Mouse (Mus musculus) adrenal gland, adult 2 months (tissue): ENCODE data around the gene Myo1b. TPM values are rescaled to one million over a fixed set of nuclear protein-coding genes. Genes with fewer than 3 reads are reported as not detected.

Experiments
- DNase-seq: peaks from one replicate; pipeline ENCODE4 v3.0.0; 2021
- polyA plus RNA-seq: library from polyadenylated mRNA; depleted of rRNA; stranded (reverse); fragments of >200 nt; gene quantifications from 2 replicates; pipeline ENCODE4 v1.2.3, GENCODE M21; 2012; rRNA removed
- total RNA-seq, 2 experiments: library from RNA; stranded (reverse); gene quantifications; 2 replicates each; pipeline ENCODE4 v1.2.3; 2021

The Myo1b gene
- total and polyA plus RNA-seq, 3 experiments: 11.3 to 50.4 (median 43.8) TPM

DNA sequence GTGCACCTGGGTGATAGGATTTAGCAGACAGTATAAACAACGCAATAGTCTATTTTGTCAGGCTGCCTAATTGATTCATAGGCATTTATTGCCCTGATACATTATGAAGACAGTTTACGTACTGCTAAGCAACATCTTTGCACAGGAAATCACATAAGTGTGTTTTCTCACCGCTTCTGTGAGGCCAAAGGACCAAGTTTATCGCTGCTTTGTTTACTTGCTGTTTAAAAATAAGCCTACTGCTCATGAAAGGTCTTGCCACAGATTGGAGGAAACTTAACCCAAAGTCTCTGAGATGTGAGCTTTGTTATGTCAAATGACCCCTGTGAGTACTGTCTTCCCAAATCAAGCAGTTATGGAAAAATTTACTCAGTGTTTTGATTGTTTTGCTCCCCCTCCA is 187.1 kb downstream of the Myo1b start:
- no peak for DNase-seq

DNA sequence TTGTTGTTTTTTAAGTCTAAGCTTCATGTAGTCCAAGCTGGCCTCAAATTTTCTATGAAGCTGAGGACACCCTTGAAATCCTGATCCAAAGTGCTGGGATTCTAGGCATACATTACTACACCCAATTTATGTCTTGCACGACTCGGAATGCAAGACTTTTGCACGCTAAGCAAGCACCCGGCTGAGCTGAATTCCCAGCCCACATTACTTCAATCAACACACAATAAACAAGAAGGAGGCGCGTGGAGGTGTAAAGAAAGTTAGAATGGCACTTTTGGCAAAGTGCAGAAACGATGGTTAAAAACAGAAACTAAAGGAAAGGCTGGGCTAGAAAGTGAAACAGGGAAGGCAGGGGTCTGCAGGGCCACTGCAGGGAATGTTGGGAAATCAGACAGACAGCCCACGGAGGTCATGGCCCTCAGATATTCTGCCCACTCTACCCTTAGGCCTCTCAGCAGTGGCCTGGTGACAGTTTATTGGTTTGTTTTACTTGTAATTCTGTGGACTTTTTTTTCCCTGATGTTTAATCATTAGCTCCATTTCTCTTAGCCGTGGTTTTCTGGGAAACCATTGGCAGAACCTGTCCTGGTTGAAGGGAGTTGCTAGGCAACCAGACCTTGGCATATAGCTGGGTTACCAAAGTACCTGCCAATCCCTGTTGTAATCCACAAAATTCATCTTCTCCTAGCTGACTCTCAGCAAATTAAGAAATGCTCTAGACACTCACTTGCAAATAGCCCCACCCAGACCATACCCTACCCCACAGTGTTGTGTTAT is 195.8 kb downstream of the Myo1b start:
- peak; percentile 84 for DNase-seq

DNA sequence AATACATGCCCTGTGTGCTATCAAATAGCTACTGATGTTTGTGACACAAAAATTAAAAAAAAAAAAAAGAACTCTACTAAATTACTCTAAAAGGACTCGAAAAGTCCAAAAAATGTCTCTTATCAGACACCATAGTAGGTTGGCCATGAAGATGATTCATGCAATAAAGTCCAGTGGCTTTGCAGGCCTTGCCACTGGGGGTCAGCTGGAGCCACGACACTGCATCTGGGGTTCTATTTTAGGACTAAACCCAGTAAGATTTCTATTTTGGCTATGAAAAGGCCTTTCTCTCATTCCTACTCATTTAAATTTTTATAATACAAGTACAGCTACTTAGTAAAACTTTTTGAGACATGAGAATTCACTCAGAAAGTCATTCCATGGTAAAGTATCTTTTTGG is 205.0 kb downstream of the Myo1b start:
- DNase-seq: peak; percentile 35

DNA sequence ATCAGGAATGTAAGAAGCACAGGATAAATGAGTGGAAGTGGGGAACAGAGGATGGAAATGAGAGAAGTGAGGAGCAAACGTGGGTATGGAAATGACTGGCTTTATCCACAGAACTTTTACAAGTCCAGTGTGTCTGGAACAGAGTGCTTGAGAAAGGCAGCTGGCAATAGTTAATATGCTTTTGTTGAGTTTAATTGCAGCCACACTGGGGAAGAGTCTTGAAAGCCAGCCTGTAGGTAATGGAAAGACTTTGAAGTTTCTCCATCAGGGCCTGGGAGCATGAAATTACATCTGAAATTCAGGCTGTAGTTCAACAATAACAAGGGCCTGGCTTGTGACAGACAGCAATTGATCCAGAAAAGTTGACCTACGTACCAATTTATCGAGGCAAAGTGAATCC is 209.8 kb downstream of the Myo1b start:
- DNase-seq: no peak

DNA sequence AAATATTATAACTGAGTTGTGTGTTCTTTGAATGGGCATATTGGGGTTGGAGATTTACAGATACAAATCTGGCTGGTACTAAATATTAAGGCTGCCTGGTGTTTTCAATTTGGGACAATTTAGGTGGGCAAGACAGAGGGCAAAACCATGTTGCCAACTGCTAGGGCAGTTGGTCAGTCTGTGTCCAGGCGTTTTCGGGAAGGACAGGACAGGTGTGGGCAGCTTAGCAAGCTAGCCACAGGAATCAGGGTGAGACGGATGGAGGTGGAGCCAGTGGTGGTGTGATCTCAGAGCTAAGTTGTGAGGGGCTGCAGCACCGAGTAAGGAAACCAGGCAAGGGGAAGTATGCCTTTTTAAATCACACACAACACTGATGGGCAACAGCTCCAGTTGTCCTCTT is 211.3 kb downstream of the Myo1b start:
- no peak for DNase-seq

Other genes with a start within 250 kb of the Myo1b start
- under 1 TPM; 0.28 to 0.43 TPM for gene Stat4, start 71.1 kb upstream of the Myo1b start, total RNA-seq
- not detected in 2 replicates for gene Stat4, start 71.1 kb upstream of the Myo1b start, polyA plus RNA-seq
- gene Stat1, start 203.4 kb upstream of the Myo1b start, total RNA-seq: 100 to 1,000 TPM in 1 of 2 experiments, 10 to 100 TPM in 1; 79.2 to 131 TPM
- 97.2 and 127 TPM in 2 replicates for gene Stat1, start 203.4 kb upstream of the Myo1b start, polyA plus RNA-seq